Mouse (Mus musculus) cerebellum, adult 2 months (tissue): ENCODE data around the gene Gm29666. TPM values are rescaled to one million over a fixed set of nuclear protein-coding genes. Genes with fewer than 3 reads are reported as not detected.

Experiments used
- DNase-seq, 2 experiments: peaks; one replicate each; pipeline ENCODE4 v3.0.0; 2021
- H3K27ac ChIP-seq: fragments of 200-500 bp; 2 replicates; pipeline ENCODE4 v1.5.1; 2012; ENCODE audit warnings: low read length, control low read depth, inconsistent platforms; ENCODE audit not compliant: insufficient read depth
- H3K27me3 ChIP-seq: fragments of 200-500 bp; 2 replicates; pipeline ENCODE4 v1.6.1; 2012; ENCODE audit warnings: inconsistent platforms, mild to moderate bottlenecking, low read length, moderate library complexity; ENCODE audit not compliant: control insufficient read depth, insufficient read depth
- H3K4me1 ChIP-seq: fragments of 200-500 bp; 2 replicates; pipeline ENCODE4 v1.6.1; 2011; ENCODE audit warnings: low read length; ENCODE audit not compliant: control insufficient read depth, insufficient read depth
- H3K4me3 ChIP-seq: fragments of 200-500 bp; replicated peaks from 2 replicates; pipeline ENCODE3; 2011; ENCODE audit warnings: mild to moderate bottlenecking, low read depth, low read length, control low read depth; ENCODE audit not compliant: insufficient read depth
- CTCF ChIP-seq: fragments of 200-500 bp; IDR thresholded peaks from 2 replicates; pipeline ENCODE4 v1.5.1; 2011; ENCODE audit warnings: low read depth, mild to moderate bottlenecking, control low read depth, low read length, moderate library complexity, borderline replicate concordance; ENCODE audit not compliant: insufficient read depth
- POLR2A ChIP-seq: fragments of 200-500 bp; IDR thresholded peaks from 2 replicates; pipeline ENCODE4 v1.6.1; 2011; ENCODE audit warnings: low read length, control low read depth, borderline replicate concordance; ENCODE audit not compliant: insufficient read depth
- WGBS: fragments of 180-500 bp; shearing (Covaris S2); methylation state at CpG from one replicate; pipeline ENCODE4 v1.1.7; 2018; 5-methylcytosine and 5-hydroxymethylcytosine counted together
- polyA plus RNA-seq: library from polyadenylated mRNA; depleted of rRNA; stranded (reverse); fragments of >200 nt; gene quantifications from 2 replicates; pipeline ENCODE4 v1.2.3, GENCODE M21; 2012; rRNA removed

Gm29666 gene
- polyA plus RNA-seq, 1 experiment = 2.2 TPM

DNA sequence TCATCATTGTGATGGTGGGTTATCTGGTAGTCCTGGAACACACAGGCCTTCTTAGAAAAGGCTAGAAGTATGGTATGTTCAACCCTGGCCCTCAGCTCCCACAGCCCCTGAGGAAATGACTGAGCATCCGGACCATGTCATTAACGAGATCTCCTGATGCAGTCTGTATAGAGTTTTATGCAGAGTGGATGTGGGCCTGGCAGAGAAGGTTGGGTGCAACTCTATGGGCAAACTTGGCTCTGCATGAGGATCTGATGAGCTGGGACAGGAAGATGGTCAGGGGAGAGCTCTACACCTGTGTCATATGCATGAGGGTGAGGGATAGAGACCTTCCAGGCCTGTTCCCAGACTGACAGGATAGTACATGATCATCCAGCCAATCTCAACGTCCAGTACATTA is 48.0 kb downstream of the Gm29666 start:
- Histone ChIP-seq H3K4me1 (no peaks in the 10 kb centered on the region), H3K4me3 (no peak overlapping the region), H3K27ac (no peak overlapping the region), H3K27me3 (no peaks in the 10 kb centered on the region)
- WGBS = 80% methylated on average over 3 of the region's 3 CpGs
- DNase-seq = no peak
- TF ChIP-seq POLR2A (no peak), CTCF (no peak)

GRCm38 (mm10) chr15:84861911-84862310 is 57.9 kb downstream of the Gm29666 start:
- Histone ChIP-seq H3K4me3 (no peak overlapping the region), H3K27me3 (no peaks in the 10 kb centered on the region), H3K27ac (no peak overlapping the region), H3K4me1 (0 out of 2 replicates have a peak, but pooled peaks cover 6% of the 10 kb centered on the region)
- TF ChIP-seq CTCF (no peak), POLR2A (no peak)
- DNase-seq = no peak
- WGBS = 85% methylated on average over 8 of the region's 8 CpGs

Other genes with a start within 250 kb of the Gm29666 start
- 0.18 and 0.27 TPM in 2 replicates for gene Arhgap8, start 200.0 kb downstream of the Gm29666 start, polyA plus RNA-seq
- 36.5 and 37.1 TPM in 2 replicates for gene Phf21b, start 64.0 kb downstream of the Gm29666 start, polyA plus RNA-seq
- gene Nup50, start 3.4 kb upstream of the Gm29666 start, polyA plus RNA-seq = 17.5 and 18.9 TPM in 2 replicates
- gene 5031439G07Rik, start 68.5 kb upstream of the Gm29666 start, polyA plus RNA-seq = 100 and 116 TPM in 2 replicates
- 0.20 and 0.22 TPM in 2 replicates for gene Upk3a, start 97.1 kb upstream of the Gm29666 start, polyA plus RNA-seq
- 17.1 and 17.4 TPM in 2 replicates for gene Fam118a, start 108.9 kb upstream of the Gm29666 start, polyA plus RNA-seq
- 0.05 and 0.23 TPM in 2 replicates for gene Smc1b, start 211.9 kb upstream of the Gm29666 start, polyA plus RNA-seq
- 0.13 and 0.29 TPM in 2 replicates for gene Ribc2, start 212.0 kb upstream of the Gm29666 start, polyA plus RNA-seq